8 mouse cellular contexts compared by ENCODE assay signal in the genomic region with DNA sequence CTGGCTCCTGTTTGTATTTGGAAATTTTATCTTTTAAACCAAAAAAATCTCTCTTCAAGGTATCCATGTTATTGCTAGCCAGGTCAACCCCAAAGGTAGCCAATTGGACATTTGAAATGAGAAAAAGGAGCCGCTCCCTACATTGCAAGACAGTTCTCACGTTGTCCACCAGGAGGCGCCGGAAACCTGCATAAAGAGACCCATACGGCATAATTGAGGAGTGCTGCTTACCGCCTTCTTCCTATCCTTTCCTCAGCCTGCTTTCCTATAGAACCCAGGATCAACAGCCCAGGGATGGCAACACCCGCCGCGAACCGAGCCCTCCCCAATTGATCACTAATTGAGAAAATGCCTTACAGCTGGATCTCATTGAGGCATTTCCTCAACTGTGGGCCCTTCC. TPM values are rescaled to one million over a fixed set of nuclear protein-coding genes. Genes with fewer than 3 reads are reported as not detected.
DNase-seq lines count a peak whose midpoint lies in the region; TF ChIP-seq lines count a peak whose summit lies in the region.

No protein-coding gene starts in this region.

- TF ChIP-seq CTCF in testis, adult 2 months (IDR thresholded peaks at IDR 0.05; ENCODE audit: control insufficient read depth, insufficient read depth, insufficient replicate concordance, low read depth, low read length): peak; percentile 88; the same call in 1 of the 2 replicates

- no peak overlapping the region for H3K4me3 ChIP-seq in testis, adult 2 months (ENCODE audit: control insufficient read depth, low read depth, low read length)

- no peaks in the 10 kb centered on the region for H3K27me3 ChIP-seq in testis, adult 2 months (ENCODE audit: control insufficient read depth, insufficient read depth, low read length)

- H3K4me1 ChIP-seq in testis, adult 2 months (ENCODE audit: control insufficient read depth, insufficient read depth, low read length): peaks cover 9% of the 10 kb centered on the region

- DNase-seq in 416B (ENCODE audit: low read depth) (peak; percentile 80), ZHBTc4 (ENCODE audit: low read depth, low spot score) (peak; percentile 89)
- DNase-seq in cerebellum, postnatal 25 days: peak; percentile 86 to 90
- peak; percentile 84 to 92 for DNase-seq in frontal cortex, postnatal 25 days (ENCODE audit: low spot score in 2 of 2)
- peak; percentile 92 for DNase-seq in induced T-regulatory cell, adult 2 months (ENCODE audit: low read depth)
- peak; percentile 82 to 88 for DNase-seq in left cerebral cortex, postnatal 25 days (ENCODE audit: low spot score in 2 of 2)
- peak; percentile 88 for DNase-seq in naive thymus-derived CD4-positive, alpha-beta T cell, adult 2 months (ENCODE audit: low read depth)

- intact Hi-C loops in left cerebral cortex, postnatal 25 days (cut with DNase I): loop anchor here (1.0 to 10.0 kb wide), 2 partner anchors 77 to 753 kb away; no protein-coding TSS in a partner anchor

- no peaks in the 10 kb centered on the region for H3K36me3 ChIP-seq in testis, adult 2 months (ENCODE audit: control insufficient read depth, insufficient read depth, low read length)

- H3K27ac ChIP-seq in testis, adult 2 months (ENCODE audit: control insufficient read depth, insufficient read depth, low read depth, low read length): no peak overlapping the region

- TF ChIP-seq POLR2A in testis, adult 2 months (IDR thresholded peaks at IDR 0.05; ENCODE audit: control insufficient read depth, low read depth, low read length): no peak

RNA-seq across cellular contexts. Expression of a gene that starts 16.2 kb away (rescaled TPM):
- under 1 TPM in 1 of 2 experiments, not detected in 1; 0.32 TPM for total RNA-seq in left cerebral cortex, postnatal 25 days (2021)
- polyA plus RNA-seq in testis, adult 2 months (2012; rRNA removed): 9.3 and 16.7 TPM in 2 replicates

RNA-seq across cellular contexts. Expression of a gene that starts 34.0 kb away (rescaled TPM):
- total RNA-seq in left cerebral cortex, postnatal 25 days (2021): not detected
- polyA plus RNA-seq in testis, adult 2 months (2012; rRNA removed): 0.48 and 0.63 TPM in 2 replicates

RNA-seq across cellular contexts. Expression of a gene that starts 39.9 kb away (rescaled TPM):
- total RNA-seq in left cerebral cortex, postnatal 25 days (2021): under 1 TPM in 1 of 2 experiments, not detected in 1; 0.69 TPM
- 0.52 and 5.1 TPM in 2 replicates for polyA plus RNA-seq in testis, adult 2 months (2012; rRNA removed)

RNA-seq across cellular contexts. Expression of a gene that starts 48.0 kb away (rescaled TPM):
- total RNA-seq in left cerebral cortex, postnatal 25 days (2021): not detected
- polyA plus RNA-seq in testis, adult 2 months (2012; rRNA removed): 0.40 and 0.61 TPM in 2 replicates
